Mouse (Mus musculus) heart, adult 18-20 months (tissue): ENCODE measurements around the gene Olfr1107. TPM values are rescaled to one million over a fixed set of nuclear protein-coding genes. Genes with fewer than 3 reads are reported as not detected.

ENCODE experiments used
- DNase-seq, 2 experiments: peaks; one replicate each; pipeline ENCODE4 v3.0.0; 2021 to 2022; ENCODE audit warnings: mixed read lengths in 1 of 2
- long read RNA-seq, 2 experiments: library from polyadenylated mRNA; stranded (forward); transcript quantifications; one replicate each; pipeline ENCODE4 v2.0.0; 2021
- total RNA-seq, 2 experiments: library from RNA; stranded (reverse); gene quantifications; 2 replicates each; pipeline ENCODE4 v1.2.3; 2021

Gene Olfr1107
- not detected for total RNA-seq
- long read RNA-seq, experiment 1 = 0 reads
- long read RNA-seq, experiment 2 = 0 reads

- DNase-seq = no peak
These were observed at the start of gene Olfr1107 for GRCm38 (mm10) chr2:87075717-87076116. Gene Olfr1107 (minus strand): TSS chr2:87075817.

- no peak for DNase-seq
These were observed 38.9 kb upstream of the Olfr1107 start, which contains the start of gene Olfr259 for GRCm38 (mm10) chr2:87114467-87114866. Gene Olfr259 (minus strand): TSS chr2:87114567.

- no peak for DNase-seq
These were observed 20.3 kb upstream of the Olfr1107 start, which contains the start of gene Olfr1109 for GRCm38 (mm10) chr2:87095908-87096307. Gene Olfr1109 (minus strand): TSS chr2:87096008.

- no peak for DNase-seq
These were observed 23.4 kb downstream of the Olfr1107 start, which contains the start of gene Olfr1106 for GRCm38 (mm10) chr2:87052173-87052572. Gene Olfr1106 (minus strand): TSS chr2:87052273.

- no peak for DNase-seq
These were observed 39.2 kb downstream of the Olfr1107 start, which contains the start of gene Olfr1105 for GRCm38 (mm10) chr2:87036431-87036830. Gene Olfr1105 (minus strand): TSS chr2:87036531.

GRCm38 (mm10) chr2:87026980-87027379 is 48.6 kb downstream of the Olfr1107 start, which contains the start of gene Olfr1104:
Gene Olfr1104 (minus strand): TSS chr2:87027080.
- no peak for DNase-seq

Other genes with a start within 250 kb of the Olfr1107 start
- gene Olfr1095, start 224.1 kb downstream of the Olfr1107 start, total RNA-seq = not detected
- not detected for gene Gm13723, start 201.0 kb downstream of the Olfr1107 start, total RNA-seq
- gene Olfr1097, start 183.6 kb downstream of the Olfr1107 start, total RNA-seq = not detected
- gene Olfr1098, start 151.3 kb downstream of the Olfr1107 start, total RNA-seq = not detected
- gene Olfr1099, start 115.1 kb downstream of the Olfr1107 start, total RNA-seq = not detected
- not detected for gene Olfr1100, start 95.9 kb downstream of the Olfr1107 start, total RNA-seq
- gene Olfr1101, start 84.6 kb downstream of the Olfr1107 start, total RNA-seq = not detected
- gene Olfr1102, start 77.4 kb downstream of the Olfr1107 start, total RNA-seq = not detected
- not detected for gene Olfr1104, start 48.7 kb downstream of the Olfr1107 start, total RNA-seq
- gene Olfr1105, start 39.3 kb downstream of the Olfr1107 start, total RNA-seq = not detected
- gene Olfr1106, start 23.5 kb downstream of the Olfr1107 start, total RNA-seq = not detected
- gene Olfr1109, start 20.2 kb upstream of the Olfr1107 start, total RNA-seq = not detected
- not detected for gene Olfr259, start 38.8 kb upstream of the Olfr1107 start, total RNA-seq
- not detected for gene Olfr1110, start 64.5 kb upstream of the Olfr1107 start, total RNA-seq
- gene Olfr1111, start 76.8 kb upstream of the Olfr1107 start, total RNA-seq = not detected
- not detected for gene Olfr1112, start 112.0 kb upstream of the Olfr1107 start, total RNA-seq
- not detected for gene Olfr1113, start 133.2 kb upstream of the Olfr1107 start, total RNA-seq
- gene Olfr1115, start 172.2 kb upstream of the Olfr1107 start, total RNA-seq = not detected
- gene Olfr1116, start 191.7 kb upstream of the Olfr1107 start, total RNA-seq = not detected
- not detected for gene Olfr1118, start 231.8 kb upstream of the Olfr1107 start, total RNA-seq